Mouse (Mus musculus) liver, embryonic 18 days (tissue): Measurements from ENCODE around the gene Rufy4. TPM values are rescaled to one million over a fixed set of nuclear protein-coding genes. Genes with fewer than 3 reads are reported as not detected.

Experiments
- polyA plus RNA-seq: library from polyadenylated mRNA; depleted of rRNA; stranded (reverse); fragments of >200 nt; gene quantifications from 2 replicates; pipeline ENCODE4 v1.2.3, GENCODE M21; 2012; rRNA removed

Rufy4 gene
- polyA plus RNA-seq = 0.29 and 0.37 TPM in 2 replicates

GRCm38 (mm10) chr1:74124991-74125552, at the start of gene Rufy4:
Gene Rufy4, plus strand, starts transcription at chr1:74125541.

GRCm38 (mm10) chr1:74124021-74124981, 1.0 kb upstream of the Rufy4 start, which contains the start of gene Tns1:
Gene Tns1, minus strand, starts transcription at chr1:74124449.

DNA sequence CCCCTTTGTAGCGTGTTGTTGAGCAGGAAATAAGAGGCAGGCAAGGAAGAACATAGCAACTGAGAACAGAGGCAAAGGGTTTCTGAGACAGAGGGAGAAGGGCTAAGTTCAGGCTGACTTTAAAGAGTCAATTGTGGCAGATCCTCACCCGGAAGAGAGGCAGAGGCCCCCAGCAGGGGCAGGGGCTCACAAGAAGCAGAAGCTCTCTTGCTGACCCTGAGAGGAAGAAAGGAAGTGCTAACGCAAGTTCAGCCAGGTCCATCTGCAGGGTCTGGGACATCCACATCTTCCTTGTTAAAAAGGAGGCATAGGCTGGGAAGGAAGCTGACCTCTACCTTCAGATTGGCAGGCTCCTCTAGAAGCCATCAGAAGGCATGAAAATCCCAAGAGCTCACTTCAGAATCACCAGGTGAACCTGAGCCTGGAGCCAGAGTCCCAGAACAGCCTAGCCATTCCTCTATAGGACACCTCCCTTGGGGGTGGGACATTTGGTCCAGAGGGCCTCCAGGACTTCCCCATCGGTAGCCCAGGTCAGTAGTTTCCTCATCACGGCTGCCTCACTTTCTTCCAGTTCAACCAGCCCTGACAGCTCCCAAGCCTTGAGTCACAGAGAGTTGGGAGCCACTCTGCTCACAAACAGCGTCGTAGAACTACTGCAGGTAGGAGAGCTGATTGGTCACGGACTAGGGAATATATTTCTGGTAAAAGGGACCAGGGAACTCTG, 28.3 kb downstream of the Rufy4 start, which contains the start of gene Cxcr2:
Gene Cxcr2, plus strand, starts transcription at position 529 of the 724 bp plus-strand sequence.

DNA sequence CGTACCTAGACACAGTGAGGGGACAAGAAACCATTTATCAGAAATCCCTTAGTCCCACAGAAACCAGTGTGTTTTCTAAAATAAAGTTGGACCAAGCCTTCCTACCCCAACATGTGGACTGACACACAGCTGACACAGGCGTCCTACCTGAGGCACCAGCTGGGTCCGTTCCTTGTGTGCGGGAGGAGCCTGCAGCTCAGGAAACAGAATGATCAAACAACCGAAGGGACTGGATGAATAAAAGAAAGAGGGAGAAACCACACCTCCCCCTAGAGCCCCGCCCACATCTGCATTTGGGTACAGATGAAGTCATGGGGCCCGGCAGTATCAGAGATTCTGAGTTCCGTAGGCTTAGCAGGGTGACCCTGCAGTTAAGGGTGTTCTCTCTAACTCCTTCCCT, 69.1 kb downstream of the Rufy4 start, which contains the start of gene Cxcr1:
Gene Cxcr1, minus strand, starts transcription at position 187 of the 400 bp plus-strand sequence.

Other genes starting within 250 kb of the Rufy4 start
- gene Tns1, start 1.1 kb upstream of the Rufy4 start, polyA plus RNA-seq = 4.4 and 6.5 TPM in 2 replicates
- gene Cxcr2, start 28.4 kb downstream of the Rufy4 start, polyA plus RNA-seq = 5.6 and 6.4 TPM in 2 replicates
- not detected in 2 replicates for gene Cxcr1, start 69.1 kb downstream of the Rufy4 start, polyA plus RNA-seq
- gene Arpc2, start 110.5 kb downstream of the Rufy4 start, polyA plus RNA-seq = 114 and 121 TPM in 2 replicates
- 0.32 and 0.37 TPM in 2 replicates for gene Gpbar1, start 153.0 kb downstream of the Rufy4 start, polyA plus RNA-seq
- gene Aamp, start 159.2 kb downstream of the Rufy4 start, polyA plus RNA-seq = 69.0 and 74.8 TPM in 2 replicates
- gene Pnkd, start 159.4 kb downstream of the Rufy4 start, polyA plus RNA-seq = 23.2 and 24.3 TPM in 2 replicates
- gene Tmbim1, start 180.1 kb downstream of the Rufy4 start, polyA plus RNA-seq = 15.5 and 21.6 TPM in 2 replicates
- 0.13 and 0.16 TPM in 2 replicates for gene Catip, start 236.6 kb downstream of the Rufy4 start, polyA plus RNA-seq
- 25.1 and 26.1 TPM in 2 replicates for gene Slc11a1, start 249.7 kb downstream of the Rufy4 start, polyA plus RNA-seq